Mouse (Mus musculus): Measurements from ENCODE around the gene Mettl9.
"Not testable (repeated sequence)": the region's sequence is repeated elsewhere in the genome, so short reads cannot be mapped to it uniquely, and the experiment has no call there.

The Mettl9 gene

DNA sequence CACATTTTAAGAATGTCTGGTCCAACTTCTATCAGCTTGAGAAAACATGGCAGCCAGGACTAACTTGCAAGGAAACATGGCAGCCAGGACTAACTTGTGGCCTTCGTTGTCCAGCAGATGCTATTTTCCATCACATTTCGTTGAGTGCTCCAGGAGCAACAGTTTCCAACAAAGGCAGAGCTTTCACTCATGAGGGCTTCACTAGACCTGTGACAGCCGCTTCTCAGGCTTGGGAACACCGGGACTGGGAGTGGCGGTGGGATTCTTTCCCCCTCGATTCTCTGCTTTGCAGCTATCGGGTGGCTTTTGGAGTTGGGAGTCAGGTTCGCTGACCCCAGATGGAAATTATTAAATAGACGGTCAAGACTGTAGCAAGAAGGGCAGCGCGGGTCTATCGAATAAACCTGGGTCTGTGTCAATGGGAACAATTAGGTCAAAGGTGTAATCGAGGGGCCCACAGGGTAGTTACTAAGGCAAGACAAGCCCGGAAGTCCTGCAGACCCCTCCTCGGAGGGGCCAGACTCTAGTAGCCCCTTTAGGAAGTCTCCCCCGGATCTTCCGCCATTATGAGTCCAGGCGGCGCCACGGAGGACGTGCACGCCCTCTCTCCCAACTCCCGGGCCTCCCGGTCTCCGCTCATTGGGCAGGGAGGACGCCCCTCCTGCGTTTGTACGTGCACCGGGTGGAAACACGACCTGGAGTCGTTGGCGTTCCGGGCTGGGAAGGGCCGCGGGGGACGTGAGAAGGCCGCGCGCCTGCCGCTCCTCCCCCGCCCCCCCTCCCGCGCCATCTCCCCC lies at the start of gene Mettl9:
Mettl9 (plus strand) TSS at position 590 of the 797 bp plus-strand sequence.
- peak; percentile 93 for DNase-seq (ENCODE audit: low spot score)

DNA sequence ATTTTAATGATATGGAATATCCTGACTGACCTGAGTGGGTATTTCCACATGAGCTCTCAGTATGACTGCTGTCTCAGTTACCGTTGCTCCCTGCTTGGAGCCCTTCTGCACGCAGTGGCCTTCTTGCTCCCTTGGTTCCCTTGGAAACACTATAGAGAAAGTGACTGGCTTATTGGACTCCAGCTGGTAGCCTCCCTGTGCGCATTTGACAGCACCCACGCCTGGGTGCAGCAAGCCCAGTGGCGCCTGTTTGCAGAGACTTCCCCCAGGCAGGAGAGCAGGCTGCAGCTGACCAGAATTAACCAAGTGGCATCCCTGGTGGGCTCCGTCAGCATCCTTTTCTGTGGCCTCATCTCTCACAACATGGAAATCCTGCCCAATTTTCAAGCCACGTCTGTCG lies 43.1 kb upstream of the Mettl9 start:
- no peak for DNase-seq (ENCODE audit: low spot score)

DNA sequence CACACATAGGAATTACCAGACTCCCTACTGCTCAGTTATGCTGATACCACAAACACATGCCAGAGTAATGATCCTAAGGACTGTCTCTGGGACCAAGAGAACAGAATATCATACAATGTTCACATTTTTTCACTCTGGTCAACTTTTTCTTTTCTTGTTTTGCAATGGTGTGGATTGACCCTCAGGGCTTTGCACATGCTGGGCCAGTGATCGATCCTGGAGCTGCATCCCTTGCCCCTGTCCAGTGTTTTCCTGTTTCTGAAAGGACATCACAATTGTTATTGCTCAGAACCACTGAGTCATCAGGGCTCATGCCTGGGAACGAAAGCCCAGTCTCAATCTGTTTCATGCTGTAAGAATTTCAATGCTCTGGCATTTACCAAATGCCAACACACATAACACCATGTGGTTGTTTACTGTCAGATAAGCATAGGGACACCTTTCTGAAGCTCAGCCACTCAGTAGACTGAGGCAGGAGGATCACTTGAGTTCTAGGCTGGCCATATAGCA lies 35.2 kb upstream of the Mettl9 start:
- DNase-seq (ENCODE audit: low spot score): no peak

DNA sequence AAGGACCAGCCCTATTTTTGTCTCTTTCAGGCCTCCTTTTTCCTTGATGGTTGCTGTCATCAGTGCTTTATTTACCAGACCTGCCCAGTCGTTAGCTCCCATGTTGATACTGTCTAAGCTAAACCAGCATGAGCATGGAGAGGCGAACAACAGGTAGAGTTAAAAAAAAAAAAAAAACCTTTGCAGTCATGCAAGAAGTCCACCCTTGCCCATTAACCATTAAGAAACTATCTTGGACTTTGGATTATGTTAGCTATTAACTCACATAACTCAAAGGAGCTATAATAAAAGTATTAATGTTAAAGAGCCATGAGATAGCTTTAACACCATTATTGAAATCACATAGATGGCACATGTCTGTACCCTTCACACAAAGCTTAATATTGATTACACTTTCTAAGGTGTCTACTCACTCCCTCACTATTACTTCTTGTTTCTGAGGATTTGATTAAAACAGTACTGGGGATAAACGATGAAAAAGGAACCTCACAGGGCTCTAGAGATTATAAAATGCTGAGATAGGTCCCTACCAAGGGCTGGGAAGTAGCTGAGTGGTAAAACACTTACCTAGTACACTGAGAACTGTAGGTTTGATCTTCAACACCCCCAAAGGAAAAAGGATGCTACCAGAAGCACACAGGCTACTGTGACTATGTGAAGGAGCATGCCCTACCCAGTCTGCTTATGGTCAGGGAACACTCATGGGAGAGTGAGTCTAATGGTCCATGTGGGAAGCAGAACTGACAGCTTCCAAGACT lies 34.0 kb upstream of the Mettl9 start:
- no peak for DNase-seq (ENCODE audit: low spot score)

DNA sequence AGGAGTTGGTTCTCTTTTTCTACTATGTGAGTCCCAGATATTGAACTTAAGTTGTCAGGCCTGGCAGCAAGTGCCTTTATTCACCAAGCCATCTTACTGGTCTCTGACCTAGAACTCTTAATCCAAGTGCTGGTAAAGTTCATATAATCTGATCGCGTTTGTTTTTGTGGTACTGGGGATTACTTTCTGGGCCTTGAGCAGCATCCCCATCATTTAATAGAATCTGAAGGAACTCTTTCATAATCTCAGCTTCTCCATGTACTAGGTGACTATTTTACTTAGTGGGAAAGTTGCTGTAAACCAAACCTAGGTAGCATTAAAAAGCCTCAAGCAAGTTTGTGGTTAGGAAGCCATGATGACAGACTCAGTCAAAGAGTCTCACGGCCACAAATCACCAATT lies 32.4 kb upstream of the Mettl9 start:
- DNase-seq (ENCODE audit: low spot score): no peak

DNA sequence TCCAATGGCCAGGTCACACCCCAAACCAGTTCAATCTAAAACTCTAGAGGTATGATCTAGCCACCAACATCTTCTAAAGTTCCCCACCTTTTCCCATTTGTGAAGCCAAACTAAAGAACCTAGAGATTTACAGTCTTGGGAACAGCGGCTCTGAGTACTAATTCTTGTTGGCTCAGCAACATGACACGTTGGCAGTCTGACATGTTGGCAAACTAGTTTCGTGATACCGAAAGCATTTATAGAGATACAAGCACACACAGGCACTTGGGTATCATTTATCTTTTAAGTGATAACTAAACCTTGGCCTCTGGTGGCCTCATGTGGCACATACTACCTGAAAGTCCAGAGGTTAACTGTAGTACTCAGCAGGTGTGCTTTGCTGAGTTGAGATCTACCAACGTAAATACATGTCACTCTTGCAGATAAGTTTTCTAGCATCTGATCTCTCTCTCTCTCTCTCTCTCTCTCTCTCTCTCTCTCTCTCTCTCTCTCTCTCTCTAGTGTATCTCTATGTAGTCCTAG lies 31.8 kb upstream of the Mettl9 start:
- DNase-seq (ENCODE audit: low spot score): peak; percentile 12

DNA sequence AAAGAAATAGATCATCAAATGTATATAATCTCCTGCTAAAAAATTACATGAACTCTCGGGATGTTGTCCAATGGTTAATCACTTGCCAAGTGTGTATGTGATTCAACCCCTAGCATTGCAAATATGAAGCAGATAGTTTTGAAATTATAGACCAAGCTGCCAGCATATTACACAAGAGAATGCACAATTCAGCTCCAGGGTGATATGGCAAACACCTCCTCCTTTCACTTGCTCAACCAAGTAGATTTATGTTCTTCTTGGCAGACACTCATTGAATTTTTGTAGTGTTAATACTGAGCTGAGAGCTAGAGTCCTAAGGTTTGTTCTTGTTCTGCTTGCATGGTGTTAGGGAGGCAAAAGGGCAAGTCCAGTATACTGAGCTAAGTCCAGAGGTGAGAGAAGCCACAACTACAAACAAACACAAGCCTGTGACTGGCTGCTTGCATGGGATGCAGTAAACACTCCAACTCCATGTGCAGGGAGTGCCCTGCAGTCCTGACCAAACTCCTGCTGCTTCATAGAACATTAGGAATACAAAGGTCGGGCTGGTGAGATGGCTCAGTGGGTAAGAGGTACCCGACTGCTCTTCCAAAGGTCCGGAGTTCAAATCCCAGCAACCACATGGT lies 30.3 kb upstream of the Mettl9 start:
- no peak for DNase-seq (ENCODE audit: low spot score)

DNA sequence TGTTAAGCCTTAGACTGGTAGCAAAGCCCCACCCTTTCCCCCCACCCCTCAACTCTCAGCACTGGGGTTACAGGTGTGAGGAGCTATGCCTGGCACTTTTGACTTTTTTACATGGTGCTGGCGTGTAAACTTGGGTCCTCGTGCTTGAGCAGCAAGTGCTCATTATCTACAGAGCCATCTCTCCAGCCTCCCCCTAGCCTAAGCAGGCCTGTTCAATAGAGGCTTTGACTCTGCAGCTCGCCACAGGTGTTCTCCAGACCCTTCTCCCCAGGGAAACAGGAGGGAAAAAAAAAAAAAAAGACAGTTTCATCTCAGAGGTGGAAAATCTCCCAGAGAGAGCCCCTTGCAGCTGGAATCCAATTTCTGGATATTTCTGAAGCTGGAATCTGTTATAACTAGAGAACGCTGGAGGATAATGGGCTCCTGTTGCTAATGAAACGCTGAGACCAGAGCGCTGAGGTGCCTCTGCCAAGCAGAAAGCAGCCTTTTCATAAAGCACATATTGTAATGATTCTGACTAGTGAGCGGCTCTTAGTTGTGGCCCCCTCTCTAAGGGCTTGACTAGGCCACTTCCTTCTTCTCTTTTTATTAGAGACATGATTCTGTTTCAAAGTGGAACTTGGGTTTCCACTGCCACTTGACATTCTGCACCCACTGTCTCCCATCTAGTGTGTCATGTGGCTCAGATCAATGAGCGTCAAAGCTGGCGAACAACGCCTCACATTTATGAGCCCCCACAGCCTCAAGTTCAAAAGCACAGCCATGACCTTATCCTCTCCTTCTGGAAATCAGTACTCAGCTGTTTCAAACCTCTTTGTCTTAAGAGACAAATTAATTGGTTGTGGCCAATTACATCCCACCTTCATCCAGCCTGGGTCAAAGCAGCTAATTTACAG lies 22.2 kb upstream of the Mettl9 start:
- DNase-seq (ENCODE audit: low spot score): no peak

DNA sequence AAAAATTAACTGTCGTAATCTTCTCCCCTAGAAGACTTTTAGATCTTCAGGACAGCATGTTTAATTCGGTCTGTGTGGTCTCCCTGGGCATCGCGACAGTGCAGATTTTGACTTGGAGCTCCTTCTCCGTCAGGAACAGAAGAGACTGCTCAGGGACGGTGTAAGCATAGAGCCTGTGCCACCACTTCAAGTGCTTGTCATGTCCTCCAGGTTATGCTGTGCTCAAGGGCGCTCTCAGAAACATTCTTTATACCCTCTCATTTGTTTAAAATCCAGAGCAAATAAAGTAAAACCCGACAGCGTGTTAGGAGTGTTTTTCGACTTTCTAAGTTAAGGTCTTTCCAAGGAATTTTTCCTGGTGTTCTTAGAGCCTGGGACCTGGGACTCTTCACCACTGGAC lies 19.8 kb upstream of the Mettl9 start:
- no peak for DNase-seq (ENCODE audit: low spot score)

DNA sequence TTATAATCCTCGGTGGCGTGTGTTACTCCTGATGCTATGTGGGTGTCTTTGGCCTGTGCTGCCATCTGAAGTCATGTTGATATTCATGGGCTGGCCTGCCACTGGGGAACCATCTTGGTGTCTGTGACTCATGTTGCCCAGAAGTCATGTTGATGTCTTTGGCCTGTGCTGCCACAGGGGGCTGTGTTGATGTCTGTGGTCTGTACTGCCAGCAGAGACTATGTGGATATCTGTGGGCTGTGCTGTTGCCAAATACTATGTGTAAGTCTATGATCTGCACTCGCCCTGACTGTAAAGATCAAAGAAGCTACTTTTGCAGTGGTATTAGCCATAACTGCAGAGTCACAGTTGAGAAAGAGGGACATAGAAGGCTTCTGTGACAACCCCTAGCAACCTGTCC lies 15.5 kb upstream of the Mettl9 start:
- no peak for DNase-seq (ENCODE audit: low spot score)

DNA sequence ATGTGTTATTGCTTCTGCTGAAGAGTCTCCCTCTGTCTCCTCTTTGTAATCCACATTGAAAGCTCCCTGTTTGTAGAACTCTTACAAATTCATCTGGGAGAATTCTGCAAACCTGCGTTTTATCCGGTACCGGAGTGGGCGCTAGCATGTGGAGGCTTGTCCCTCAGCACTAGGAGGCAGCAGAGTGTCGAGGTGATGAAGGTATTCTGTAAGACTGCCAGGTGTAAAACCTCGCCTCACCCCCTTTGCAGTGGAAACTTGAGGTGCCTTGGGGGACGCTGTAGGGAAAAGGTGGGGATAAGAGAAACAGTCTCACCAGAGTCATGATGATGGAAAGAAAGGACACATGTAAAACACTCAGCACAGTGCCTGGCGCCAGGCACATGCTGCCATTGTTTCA lies 14.0 kb upstream of the Mettl9 start:
- DNase-seq (ENCODE audit: low spot score): peak; percentile 40

DNA sequence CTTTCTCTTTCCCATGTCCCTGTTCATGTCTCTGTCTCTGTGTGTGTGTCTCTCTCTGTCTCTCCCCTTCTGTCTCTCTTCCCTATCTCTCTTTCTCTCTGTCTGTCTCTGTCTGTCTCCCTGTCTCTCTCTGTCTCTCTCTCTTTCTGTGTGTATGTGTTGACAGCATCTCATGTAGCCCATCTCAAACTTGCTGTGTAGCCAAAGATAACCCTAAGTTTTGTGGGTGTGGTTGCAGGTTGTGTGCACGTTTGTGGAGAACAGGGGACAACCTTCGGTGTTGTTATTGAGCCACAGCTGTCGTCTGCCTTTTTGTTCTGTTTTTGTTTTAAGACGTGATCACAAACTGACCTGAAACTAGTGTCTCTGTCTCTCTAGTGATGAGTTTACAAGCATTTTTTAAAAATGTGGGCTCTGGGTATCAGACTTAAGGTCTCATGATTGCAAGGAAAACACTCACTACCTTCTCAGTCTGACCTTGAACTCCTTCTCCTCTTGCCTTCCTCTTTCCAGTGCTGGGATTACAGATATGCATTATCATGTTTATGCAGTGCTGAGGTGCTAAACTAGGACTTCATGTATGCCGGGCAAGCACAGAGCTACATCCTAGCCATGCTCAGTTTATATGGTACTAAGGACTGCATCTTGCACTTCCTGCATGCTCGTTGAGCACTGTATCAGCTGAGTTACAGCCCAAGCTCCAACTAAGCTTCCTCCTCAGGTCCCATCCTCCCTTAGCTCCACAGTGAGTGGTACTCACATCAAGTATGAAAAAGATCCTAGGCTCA lies 8.8 kb upstream of the Mettl9 start:
- DNase-seq (ENCODE audit: low spot score): no peak

DNA sequence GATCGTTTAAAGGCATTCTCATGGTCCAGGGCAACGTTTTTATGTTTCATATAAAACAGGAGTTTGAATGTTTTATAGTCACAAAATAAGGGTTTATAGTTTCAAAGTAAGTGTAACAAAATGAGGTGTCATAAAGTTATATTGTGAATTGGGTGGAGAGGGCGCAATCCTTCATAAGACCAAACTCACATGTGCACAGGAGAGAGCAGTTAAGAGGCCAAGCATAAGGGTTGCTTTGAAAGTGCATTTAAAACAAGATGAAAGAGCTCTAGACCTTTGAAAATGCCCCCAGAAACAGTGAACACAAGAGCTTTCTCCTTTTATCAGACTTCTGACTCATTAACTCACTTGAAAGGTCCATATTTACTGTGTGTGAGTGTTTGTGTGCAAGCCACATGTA lies 7.9 kb upstream of the Mettl9 start:
- no peak for DNase-seq (ENCODE audit: low spot score)

DNA sequence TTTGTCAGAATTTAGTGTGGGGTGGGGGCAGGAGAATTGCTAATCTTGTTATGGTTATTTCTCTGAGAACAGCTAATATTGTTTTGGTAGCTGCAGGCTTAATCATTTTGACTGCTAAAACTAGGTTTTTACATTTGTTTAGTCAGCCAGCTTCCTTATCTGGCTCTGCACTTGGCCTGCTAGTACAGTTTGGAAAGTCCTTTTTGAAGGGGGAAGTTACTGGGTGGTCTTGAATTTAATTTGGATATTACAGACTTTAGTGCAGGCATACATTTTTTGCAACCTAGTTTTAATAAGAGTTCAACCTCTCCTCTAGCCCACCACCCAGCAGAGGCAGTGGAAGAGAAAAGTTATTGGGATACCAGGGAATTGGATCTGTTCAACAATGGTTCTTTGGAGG lies 4.3 kb upstream of the Mettl9 start:
- not testable (repeated sequence) for DNase-seq (ENCODE audit: low spot score)

DNA sequence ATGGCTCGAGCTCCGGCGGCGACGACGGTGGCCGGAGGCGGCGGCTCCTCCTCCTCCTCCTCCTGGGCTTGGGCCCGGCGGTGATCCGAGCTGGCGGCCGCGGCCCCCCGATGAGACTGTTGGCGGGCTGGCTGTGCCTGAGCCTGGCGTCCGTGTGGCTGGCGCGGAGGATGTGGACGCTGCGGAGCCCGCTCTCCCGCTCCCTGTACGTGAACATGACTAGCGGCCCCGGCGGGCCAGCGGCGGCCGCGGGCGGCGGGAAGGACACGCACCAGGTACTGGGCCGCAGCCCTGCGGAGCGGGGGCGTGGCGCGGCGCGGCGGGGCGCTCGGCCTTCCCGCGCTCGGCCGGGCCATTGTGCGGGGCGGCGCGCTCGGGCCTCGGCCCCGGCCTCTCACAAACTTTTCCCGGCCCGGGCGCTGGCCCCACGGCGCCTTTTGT lies 476 bp downstream of the Mettl9 start:
- DNase-seq (ENCODE audit: low spot score): peak; percentile 48

DNA sequence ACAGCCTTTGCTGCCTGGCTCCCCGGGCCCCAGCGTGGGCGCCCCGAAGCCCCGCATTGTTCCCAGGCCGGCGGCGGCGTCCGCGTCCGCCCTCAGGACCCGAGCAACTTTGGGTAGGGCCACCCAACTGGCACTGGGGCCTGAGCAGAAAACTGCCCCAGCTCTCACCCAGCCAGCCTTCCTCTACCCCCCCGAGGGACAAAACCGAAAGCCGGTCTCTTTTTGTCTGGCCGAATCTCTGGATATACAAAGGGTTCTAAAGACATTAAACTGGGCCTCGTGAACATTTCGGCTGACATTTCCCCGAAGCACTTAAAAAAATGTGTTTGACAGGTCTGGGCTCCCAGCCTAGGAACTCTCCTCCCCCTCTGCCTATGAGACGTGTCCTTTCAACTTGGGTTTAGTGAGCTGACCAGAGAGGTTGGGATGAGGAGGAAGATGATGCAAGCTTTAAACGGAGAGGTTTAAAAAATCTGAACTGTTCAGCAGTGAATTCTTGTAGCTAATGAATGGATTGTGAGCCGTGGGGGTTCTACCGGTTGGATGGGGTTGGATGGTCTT lies 996 bp downstream of the Mettl9 start:
- peak; percentile 21 for DNase-seq (ENCODE audit: low spot score)

DNA sequence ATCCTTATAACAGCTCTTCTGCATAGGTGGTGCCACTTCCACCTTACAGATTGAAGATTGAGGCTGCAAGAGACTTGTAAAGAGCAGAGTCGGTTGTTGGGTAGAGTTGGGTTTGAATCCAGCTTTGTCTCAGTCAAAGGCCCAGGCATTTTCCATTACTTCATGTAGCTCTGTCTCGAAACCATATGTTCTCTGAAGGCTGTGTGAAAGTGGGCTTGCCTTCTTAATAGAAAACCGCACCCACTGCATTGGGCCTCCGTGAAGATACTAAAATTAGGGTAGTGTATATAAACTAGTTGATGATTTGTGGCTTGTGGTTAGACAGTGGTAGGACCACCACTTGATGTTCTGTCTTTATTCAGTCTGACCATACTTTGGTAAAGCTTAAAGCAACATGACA lies 6.3 kb downstream of the Mettl9 start:
- no peak for DNase-seq (ENCODE audit: low spot score)

DNA sequence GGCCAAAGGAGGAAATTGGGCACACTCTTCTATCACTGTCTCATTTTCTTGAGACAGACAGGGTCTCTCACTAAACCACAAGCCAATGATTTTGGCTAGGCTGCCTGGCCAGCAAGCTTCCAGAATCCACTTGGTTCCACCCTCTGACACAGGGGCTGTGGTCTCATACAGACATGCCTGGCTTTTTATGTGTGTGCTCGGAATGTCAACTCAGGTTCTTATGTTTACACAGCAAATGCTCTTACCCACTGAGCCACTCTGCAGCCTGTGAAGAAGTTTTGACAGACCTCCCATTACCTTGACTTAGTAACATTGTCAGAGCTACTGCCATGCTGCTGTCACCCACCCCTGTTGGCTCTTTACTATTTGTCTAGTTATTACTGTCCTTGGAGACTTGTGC lies 7.7 kb downstream of the Mettl9 start:
- no peak for DNase-seq (ENCODE audit: low spot score)

DNA sequence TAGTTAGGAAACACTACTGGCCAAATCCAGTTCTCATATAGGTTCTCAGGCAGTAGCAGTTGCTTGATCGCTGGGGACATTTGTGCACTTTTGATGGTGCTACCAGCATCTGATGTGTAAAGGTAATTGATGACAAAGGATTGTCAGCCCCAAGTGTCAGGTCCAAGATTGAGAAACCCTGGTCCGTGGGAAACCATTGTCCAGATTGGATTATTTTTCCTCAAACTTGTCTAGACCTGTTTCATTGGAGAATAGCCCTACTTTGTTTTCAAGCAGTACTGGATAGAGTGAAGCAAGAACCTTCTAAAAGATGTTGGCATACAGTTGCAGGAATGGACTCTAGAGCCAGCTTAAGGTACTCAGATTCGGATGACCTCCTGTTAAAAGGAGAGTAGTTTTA lies 8.8 kb downstream of the Mettl9 start:
- no peak for DNase-seq (ENCODE audit: low spot score)

DNA sequence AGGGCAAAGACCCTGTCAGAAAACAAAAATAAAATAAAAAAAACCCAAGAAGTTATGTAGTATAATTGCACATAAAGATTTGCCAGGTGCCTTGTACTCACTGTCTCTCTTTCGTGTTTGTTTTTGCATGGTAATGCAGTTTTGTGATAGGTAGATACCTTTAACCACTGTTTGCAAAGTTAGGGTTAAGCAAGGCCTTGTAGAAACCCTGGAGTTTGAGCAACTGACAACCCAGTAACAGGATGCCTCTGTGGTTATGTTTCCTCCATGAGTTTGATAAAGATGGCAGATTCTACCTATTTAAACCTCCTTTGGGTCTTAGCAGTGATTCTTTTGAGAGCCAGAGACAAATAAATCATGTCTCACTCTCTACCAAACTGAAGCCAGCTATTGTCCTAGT lies 9.3 kb downstream of the Mettl9 start:
- DNase-seq (ENCODE audit: low spot score): no peak
